Mouse (Mus musculus) monocyte, adult 2 months (primary cell): Measurements from ENCODE around the gene Pde10a.

Experiments used
- DNase-seq, 2 experiments: peaks; one replicate each; pipeline ENCODE4 v3.0.0; 2022; ENCODE audit warnings: low spot score in 2 of 2, low read depth in 1 of 2

The Pde10a gene

GRCm38 (mm10) chr17:8524387-8525165, 596 bp upstream of the Pde10a start:
- no peak for DNase-seq

GRCm38 (mm10) chr17:8525971-8526740, 984 bp downstream of the Pde10a start:
- DNase-seq, result no peak

- DNase-seq, result no peak
These were observed 1.7 kb downstream of the Pde10a start for GRCm38 (mm10) chr17:8526815-8527261.

GRCm38 (mm10) chr17:8528641-8529040, 3.5 kb downstream of the Pde10a start:
- no peak for DNase-seq

- no peak for DNase-seq
These were observed 7.4 kb downstream of the Pde10a start for GRCm38 (mm10) chr17:8532609-8533008.

- DNase-seq, result no peak
These were observed 8.7 kb downstream of the Pde10a start for GRCm38 (mm10) chr17:8533828-8534227.

GRCm38 (mm10) chr17:8536522-8536921, 11.3 kb downstream of the Pde10a start:
- DNase-seq, result no peak

- no peak for DNase-seq
These were observed 12.9 kb downstream of the Pde10a start for GRCm38 (mm10) chr17:8538102-8538501.

GRCm38 (mm10) chr17:8541974-8542538, 16.9 kb downstream of the Pde10a start:
- DNase-seq, result no peak

- no peak for DNase-seq
These were observed 21.2 kb downstream of the Pde10a start for GRCm38 (mm10) chr17:8546366-8546765.

- DNase-seq, result no peak
These were observed 23.6 kb downstream of the Pde10a start for GRCm38 (mm10) chr17:8548733-8549132.

- DNase-seq, result no peak
These were observed 26.5 kb downstream of the Pde10a start for GRCm38 (mm10) chr17:8551641-8552040.

- DNase-seq, result no peak
These were observed 27.3 kb downstream of the Pde10a start for GRCm38 (mm10) chr17:8552346-8553035.

- no peak for DNase-seq
These were observed 28.4 kb downstream of the Pde10a start for GRCm38 (mm10) chr17:8553601-8554000.

GRCm38 (mm10) chr17:8554219-8554618, 29.0 kb downstream of the Pde10a start:
- no peak for DNase-seq

GRCm38 (mm10) chr17:8555785-8556184, 30.6 kb downstream of the Pde10a start:
- DNase-seq, result no peak

GRCm38 (mm10) chr17:8556223-8556622, 31.1 kb downstream of the Pde10a start:
- no peak for DNase-seq

- no peak for DNase-seq
These were observed 32.8 kb downstream of the Pde10a start for GRCm38 (mm10) chr17:8557926-8558325.

GRCm38 (mm10) chr17:8562101-8562885, 37.1 kb downstream of the Pde10a start:
- no peak for DNase-seq

GRCm38 (mm10) chr17:8562886-8563280, 37.7 kb downstream of the Pde10a start:
- no peak for DNase-seq

- no peak for DNase-seq
These were observed 41.7 kb downstream of the Pde10a start, which contains the start of gene Gm17087 for GRCm38 (mm10) chr17:8566850-8567249. Gene Gm17087 (minus strand): TSS chr17:8566950.
